Mouse (Mus musculus): ENCODE results near the gene Shisal1.
A peak's percentile ranks its signal among the peaks of the same experiment; 100 is the strongest.

Shisal1 gene

DNA sequence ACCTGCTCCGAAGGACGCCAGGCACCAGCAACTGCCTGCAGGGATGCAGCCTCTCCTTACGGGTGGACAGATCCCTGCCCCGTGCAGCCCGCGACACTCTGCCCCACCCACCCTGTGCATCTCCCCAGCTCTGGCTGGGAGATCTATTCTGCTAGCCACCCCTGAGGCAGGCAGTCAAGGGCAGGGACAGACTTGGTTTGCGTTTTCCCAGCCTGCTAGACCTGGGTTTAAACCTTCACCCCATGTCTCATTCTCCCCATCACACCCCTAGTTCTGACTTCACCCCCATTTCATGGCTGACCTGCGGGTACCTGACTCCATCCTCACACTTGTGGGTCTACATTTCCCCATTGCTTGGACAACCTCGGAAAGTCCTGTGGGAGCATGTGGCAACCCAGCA, at the start of gene Shisal1:
TSS of gene Shisal1 (minus strand) at position 101 of the 400 bp plus-strand sequence.
- no peak for DNase-seq (ENCODE audit: low read depth, low spot score)

- no peak for DNase-seq (ENCODE audit: low read depth, low spot score)
These were observed 43.6 kb upstream of the Shisal1 start for GRCm38 (mm10) chr15:84490486-84490885.

DNA sequence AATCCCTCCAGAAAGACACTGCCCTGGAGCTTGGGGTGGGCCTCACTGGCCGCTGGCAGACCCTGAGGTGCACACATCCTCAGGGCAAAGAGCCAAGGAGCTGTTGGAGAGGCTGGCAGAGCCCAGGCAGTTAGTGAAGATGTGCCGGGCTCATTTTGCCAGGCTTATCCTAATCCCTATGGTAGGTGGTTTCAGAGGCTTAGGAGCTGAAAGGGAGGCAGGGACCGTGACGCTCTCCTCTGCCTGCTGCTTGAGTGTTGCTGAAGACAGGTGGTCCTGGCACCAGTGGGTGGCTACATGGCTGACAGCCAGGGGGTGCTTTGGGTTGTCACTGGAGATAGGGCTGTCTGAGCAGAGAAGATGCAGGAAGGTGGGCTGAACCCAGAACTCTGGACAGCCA, 37.4 kb upstream of the Shisal1 start:
- peak; percentile 29 for DNase-seq (ENCODE audit: low read depth, low spot score)

DNA sequence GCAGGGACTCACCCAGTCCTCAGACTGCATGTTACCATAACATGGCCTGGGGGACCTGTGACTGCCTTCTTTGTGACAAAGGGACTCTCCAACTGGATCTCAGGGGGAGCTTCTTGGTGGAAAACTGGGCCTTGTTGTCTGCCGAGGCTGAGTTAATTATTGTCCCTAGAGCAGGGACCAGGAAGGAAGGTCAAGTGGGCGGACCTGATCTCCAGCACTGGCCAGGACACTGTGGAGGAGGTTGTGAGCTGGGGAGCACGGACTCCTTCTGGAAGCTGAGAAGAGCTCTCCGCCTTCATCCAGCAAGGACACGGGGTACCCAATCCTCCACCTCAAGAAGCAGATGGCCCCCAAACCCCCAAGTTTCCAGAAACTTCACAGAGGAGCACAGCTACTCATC, 36.7 kb upstream of the Shisal1 start:
- no peak for DNase-seq (ENCODE audit: low read depth, low spot score)

DNA sequence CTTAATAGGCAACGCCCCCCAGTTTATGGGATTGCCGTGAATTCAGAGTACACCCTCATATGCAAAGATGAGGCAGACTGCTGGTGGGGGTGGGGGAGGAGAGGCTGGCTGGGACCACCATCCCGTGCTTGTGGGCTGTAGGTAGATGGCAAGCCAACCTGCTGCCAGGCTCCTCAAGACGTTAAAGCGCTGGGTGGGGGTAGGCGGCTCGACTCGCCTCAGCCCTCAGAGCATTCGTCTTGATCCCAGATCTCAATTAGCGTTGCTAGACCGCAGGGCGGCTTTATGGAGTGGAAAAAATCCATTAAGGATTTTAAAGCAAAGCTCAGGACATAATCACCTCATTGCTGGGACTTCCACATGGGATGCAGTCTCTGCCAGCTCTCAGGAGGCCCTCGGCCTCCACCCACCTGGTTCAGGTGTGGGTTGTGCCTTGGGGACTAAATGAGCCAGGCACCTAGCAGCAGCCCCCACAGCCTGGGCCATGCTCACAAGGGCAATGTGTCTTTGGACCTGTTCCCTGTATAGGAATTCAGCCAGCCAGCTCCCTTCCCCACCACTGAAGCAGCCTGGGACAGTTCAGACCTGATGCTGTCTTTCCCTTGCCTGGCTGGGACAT, 34.5 kb upstream of the Shisal1 start:
- peak; percentile 32 for DNase-seq (ENCODE audit: low read depth, low spot score)

DNA sequence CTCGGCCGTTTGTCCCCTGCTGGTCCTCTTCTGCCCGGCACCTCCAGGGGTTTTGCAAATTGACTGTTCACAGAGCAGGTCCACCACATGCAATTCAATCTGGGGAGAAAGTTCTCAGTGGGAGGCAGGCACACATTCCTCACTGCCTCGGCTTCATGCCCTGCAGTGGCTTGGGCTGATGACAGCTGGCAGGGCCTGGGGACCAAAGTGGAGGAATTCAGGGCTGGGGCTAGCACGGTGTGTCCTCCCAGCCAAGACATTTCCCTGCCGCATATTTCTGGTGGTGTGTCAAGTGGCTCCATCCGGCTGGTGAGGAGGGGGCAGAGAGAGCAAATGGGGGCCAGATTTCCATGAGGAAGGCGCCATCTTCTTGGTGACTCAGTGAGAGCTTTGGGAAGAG, 22.5 kb upstream of the Shisal1 start:
- DNase-seq (ENCODE audit: low read depth, low spot score): no peak

- DNase-seq (ENCODE audit: low read depth, low spot score): no peak
These were observed 20.9 kb upstream of the Shisal1 start for GRCm38 (mm10) chr15:84467761-84468160.

DNA sequence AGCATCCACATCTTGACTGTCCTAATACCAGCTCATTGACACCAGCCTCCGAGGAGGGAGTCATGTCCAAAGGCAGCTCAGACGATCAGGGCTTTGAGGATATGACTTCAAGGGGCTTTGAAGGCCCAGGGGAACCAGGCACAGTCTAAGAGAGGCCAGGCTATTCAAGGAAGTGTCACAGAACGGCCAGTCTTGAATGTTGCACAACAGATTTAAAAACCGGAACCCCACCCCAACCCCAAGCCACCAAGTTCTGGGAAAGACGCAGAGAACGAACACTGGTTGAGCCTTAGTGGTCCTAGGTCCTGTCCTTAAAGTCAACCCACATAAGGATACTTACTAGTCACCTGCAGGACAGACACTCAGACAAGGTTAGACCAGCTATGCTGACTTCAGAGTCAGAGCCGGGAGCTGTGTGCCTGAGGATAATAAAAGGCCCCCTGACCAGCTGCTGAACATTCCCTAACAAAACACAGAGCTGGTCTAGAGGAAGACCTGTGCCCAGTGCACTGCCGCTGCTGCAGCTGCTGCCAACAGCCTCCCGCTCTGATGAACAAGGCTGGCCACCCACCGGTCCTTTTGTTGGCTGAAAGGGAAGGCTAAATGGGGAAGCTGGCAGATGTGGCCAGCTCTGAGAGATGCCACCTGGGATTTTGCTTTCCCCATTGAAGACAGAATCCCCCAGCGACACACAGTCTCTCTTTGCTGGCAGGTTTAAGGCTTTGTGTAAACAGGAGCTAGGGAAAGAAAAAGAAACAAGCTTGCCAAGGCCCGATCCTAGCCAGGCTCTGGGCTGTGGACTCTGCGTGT, 19.8 kb upstream of the Shisal1 start:
- no peak for DNase-seq (ENCODE audit: low read depth, low spot score)

- no peak for DNase-seq (ENCODE audit: low read depth, low spot score)
These were observed 14.5 kb upstream of the Shisal1 start for GRCm38 (mm10) chr15:84461429-84461828.

DNA sequence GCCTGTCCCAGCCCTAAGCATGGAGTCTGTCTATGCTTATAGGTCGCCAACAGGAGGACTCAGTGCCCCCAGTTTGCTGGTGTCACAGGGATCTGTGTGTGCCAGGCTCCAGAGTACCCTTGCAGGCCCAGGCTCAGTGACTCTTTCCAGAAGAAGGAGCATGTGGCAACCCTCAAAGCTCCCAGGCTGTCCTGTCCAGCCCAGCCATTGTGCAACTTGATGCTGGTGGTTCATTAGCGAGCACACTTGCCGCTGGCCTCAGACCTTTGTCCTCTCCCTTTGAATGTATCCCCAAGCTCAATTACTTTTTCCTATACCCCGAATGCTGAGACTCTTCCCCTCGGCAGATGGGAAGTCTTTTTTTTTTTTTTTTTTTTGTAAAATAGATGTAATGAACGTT, 12.1 kb upstream of the Shisal1 start:
- no peak for DNase-seq (ENCODE audit: low read depth, low spot score)

DNA sequence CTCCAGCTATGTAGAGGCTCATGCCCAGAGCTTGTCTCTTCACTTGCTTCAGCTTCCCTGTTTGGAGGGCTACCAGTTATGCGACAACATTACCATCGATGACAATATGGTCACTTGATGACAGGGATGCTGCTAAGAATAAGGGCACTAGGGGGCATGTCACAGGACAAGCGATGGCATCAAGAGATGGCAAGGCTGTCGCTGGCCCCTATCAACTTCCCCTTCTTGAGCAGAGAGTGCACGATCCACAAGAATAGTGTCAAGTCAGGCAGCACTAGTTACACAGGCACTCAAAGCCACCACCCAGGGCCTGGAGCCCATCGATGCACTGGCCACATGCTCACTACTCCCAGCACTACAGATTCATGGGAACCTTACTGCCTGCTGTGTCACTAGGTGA, 8.4 kb upstream of the Shisal1 start:
- DNase-seq (ENCODE audit: low read depth, low spot score): no peak

DNA sequence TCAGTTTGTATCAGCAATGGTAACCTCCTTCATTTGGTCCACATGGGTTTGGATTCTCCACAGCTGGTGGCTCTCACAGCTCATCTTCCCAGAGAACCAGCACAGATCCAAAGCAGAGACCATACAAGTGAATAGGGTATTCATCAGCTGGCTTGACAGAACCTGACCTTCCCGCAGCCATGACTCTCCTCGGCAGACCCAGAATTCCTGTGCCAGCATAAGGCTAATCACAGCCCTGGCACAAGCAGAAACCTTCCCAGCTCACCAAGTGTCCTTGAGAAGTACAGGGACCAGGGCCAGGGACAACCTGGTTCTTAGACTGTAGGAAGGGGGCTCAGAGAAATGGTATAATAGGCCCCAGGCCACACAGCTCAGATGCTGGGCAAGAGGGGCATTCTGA, 6.2 kb upstream of the Shisal1 start:
- no peak for DNase-seq (ENCODE audit: low read depth, low spot score)

DNA sequence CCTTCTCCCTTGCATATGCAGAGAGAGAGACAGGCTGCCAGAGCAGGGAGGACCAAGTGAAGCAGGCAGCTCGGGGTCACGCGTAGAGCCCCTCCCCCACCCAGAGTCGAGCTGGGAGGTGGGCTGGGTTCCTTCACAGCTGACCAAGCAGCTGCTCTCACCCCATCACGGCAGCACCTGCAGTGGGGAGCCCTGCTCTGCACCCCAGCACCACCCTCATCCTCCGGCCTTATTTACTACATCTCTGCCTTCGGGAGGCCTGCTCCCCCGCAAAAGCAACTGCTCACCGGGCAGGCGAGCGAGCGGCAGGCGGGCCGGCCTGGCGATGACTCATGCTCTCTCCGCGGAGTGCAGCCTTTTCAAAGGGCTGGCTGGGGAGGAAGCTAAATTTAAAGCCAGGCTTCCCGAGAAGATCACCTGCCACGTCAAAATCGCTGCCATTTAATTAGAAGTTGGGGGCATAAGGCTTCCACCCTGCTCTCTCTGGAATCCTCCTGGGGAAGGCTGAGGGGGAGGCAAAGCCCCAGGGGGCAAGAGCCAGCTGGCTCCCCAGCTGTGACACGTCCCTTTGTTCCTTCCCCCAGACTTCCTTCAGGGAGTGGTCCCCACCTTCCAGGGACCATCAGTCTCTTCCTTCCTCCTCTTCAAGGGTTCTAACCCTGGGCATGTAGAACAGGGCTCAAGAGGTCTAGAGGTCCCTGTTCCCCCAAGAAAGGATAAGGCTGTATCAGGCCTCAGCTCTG, 3.7 kb upstream of the Shisal1 start:
- DNase-seq (ENCODE audit: low read depth, low spot score): no peak

- DNase-seq (ENCODE audit: low read depth, low spot score): no peak
These were observed 833 bp downstream of the Shisal1 start for GRCm38 (mm10) chr15:84445812-84446716.

DNA sequence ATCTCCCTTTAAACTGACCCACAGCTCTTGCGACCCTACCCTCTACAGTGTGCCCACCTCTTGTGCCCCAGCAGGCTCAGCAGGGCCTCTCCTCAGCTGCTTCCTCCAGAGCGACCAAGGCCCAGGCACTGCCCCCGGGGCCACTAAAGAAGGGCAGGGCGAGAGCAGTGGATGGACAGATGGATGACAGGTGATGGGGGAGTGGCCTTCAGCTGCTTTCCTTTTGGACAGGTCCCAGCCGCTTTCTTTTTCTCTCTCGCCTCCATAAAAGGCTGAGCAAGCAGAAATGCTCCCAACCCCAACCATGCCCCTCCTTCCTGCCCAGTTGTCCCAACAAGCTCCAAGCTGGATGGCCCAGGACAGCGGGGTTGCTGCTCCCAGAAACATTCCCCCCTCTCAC, 2.7 kb downstream of the Shisal1 start:
- DNase-seq (ENCODE audit: low read depth, low spot score): no peak

GRCm38 (mm10) chr15:84443631-84444030, 3.3 kb downstream of the Shisal1 start:
- DNase-seq (ENCODE audit: low read depth, low spot score): no peak

DNA sequence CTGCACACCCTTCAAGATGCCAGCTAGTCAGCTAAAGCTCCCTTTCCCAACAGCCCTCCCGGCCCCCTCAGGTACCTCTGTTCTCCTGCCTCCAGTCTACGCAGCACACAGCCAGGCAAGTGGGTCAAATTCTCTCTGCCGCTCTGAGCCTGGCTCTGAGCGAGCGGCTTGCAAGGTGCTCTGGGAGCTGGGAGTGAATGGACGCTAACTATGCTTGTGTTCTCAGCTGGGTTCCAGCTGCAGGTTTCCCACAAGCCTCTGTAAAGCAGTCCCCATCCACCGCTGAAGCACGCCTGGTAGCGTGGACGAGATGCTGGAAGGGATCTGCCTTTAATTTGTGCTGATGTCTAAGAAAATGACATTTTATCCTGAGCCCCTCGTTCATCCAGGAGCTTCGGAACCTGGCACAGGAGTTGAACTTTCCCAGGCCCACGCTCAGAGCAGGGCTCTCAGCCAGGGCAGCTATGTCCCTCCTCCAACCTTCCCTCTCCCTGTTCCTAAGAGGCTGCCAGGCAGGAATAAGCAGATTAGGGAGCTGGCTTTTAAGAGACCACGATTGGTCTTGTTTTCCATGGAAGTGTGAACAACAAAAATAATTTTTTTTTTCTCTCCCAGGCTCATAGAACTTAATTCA, 5.1 kb downstream of the Shisal1 start:
- DNase-seq (ENCODE audit: low read depth, low spot score): no peak

DNA sequence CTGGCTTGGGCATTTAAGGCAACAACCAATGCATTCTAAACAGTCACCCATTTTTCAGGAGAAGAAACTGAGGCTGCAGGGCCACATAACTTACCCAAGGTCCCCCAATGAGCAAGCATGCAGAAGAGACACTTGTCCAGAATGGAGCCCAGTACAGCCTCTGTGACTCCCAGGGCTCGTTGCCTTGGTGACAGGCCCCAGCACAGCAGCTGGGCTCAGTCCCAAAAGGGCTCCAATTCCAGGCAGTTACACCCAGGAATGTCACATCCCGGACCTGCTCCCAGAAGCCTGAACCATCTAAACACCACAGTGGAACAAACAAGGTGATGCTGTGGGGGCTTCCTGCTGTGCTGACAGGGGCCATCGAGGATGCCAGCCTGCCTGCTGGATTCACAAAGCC, 6.1 kb downstream of the Shisal1 start:
- no peak for DNase-seq (ENCODE audit: low read depth, low spot score)

DNA sequence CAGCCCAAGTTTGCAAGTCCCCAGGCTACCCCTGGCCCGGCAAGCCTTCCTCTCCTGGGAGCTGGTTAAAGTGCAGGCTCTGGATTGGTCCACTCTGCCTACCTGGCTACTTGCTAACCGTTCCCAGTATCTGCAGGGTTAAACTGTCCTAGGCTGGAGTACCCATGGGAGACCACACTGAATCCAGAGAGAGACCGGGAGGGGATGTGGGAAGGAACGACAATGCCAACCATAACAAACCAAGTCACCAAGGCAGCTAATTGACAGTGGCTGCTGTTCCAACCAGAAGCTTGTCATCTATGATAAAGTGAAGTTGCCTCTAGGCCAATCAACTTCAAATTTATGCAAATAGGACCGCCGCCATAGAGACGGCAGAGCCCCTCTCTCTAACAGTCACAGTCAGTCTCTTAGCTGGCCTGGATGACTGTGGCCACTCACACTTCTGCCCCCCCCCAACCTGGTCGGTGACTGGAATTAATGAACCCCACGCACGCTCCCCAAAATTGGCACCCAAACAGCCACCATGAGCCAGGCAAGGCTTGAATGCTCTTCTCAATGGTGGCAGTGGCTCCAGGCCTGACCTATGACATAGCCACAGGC, 13.2 kb downstream of the Shisal1 start:
- DNase-seq (ENCODE audit: low read depth, low spot score): no peak

GRCm38 (mm10) chr15:84430482-84430881, 16.4 kb downstream of the Shisal1 start:
- DNase-seq (ENCODE audit: low read depth, low spot score): no peak

GRCm38 (mm10) chr15:84427624-84428023, 19.3 kb downstream of the Shisal1 start:
- no peak for DNase-seq (ENCODE audit: low read depth, low spot score)

Measured in retina, postnatal 7 days (tissue).